Mouse (Mus musculus): ENCODE results near the gene Slc4a4. TPM values are rescaled to one million over a fixed set of nuclear protein-coding genes. Genes with fewer than 3 reads are reported as not detected.

Gene Slc4a4
- total RNA-seq, 2 experiments from 2014 or later, result 100 to 126 TPM

- intact Hi-C loops (cut with DNase I), result no loop called here
- no peak for DNase-seq (ENCODE audit: low spot score in 2 of 2)
Measured at GRCm38 (mm10) chr5:89051577-89051976, 165.0 kb downstream of the Slc4a4 start.

- no peak for DNase-seq (ENCODE audit: low spot score in 2 of 2)
- intact Hi-C loops (cut with DNase I), result no loop called here
Measured at GRCm38 (mm10) chr5:89052230-89052629, 165.6 kb downstream of the Slc4a4 start.

- no peak for DNase-seq (ENCODE audit: low spot score in 2 of 2)
- intact Hi-C loops (cut with DNase I), result loop anchor here (5.0 kb wide), 2 partner anchors 43 to 87 kb away; no protein-coding TSS in a partner anchor
Measured at GRCm38 (mm10) chr5:89055656-89056055, 169.0 kb downstream of the Slc4a4 start.

GRCm38 (mm10) chr5:89056370-89056769 is 169.8 kb downstream of the Slc4a4 start:
- DNase-seq (ENCODE audit: low spot score in 2 of 2), result peak; percentile 31 to 57
- intact Hi-C loops (cut with DNase I), result loop anchor here (5.0 kb wide), 2 partner anchors 44 to 86 kb away; no protein-coding TSS in a partner anchor

GRCm38 (mm10) chr5:89061097-89061496 is 174.5 kb downstream of the Slc4a4 start:
- no peak for DNase-seq (ENCODE audit: low spot score in 2 of 2)
- intact Hi-C loops (cut with DNase I), result no loop called here

- no peak for DNase-seq (ENCODE audit: low spot score in 2 of 2)
- intact Hi-C loops (cut with DNase I), result no loop called here
Measured at GRCm38 (mm10) chr5:89062286-89062685, 175.7 kb downstream of the Slc4a4 start.

- intact Hi-C loops (cut with DNase I), result no loop called here
- no peak for DNase-seq (ENCODE audit: low spot score in 2 of 2)
Measured at GRCm38 (mm10) chr5:89067111-89067510, 180.5 kb downstream of the Slc4a4 start.

GRCm38 (mm10) chr5:89068072-89068471 is 181.5 kb downstream of the Slc4a4 start:
- no peak for DNase-seq (ENCODE audit: low spot score in 2 of 2)
- intact Hi-C loops (cut with DNase I), result no loop called here

- no peak for DNase-seq (ENCODE audit: low spot score in 2 of 2)
- intact Hi-C loops (cut with DNase I), result no loop called here
Measured at GRCm38 (mm10) chr5:89070051-89070450, 183.4 kb downstream of the Slc4a4 start.

GRCm38 (mm10) chr5:89071957-89072356 is 185.3 kb downstream of the Slc4a4 start:
- no peak for DNase-seq (ENCODE audit: low spot score in 2 of 2)
- intact Hi-C loops (cut with DNase I), result no loop called here

GRCm38 (mm10) chr5:89077711-89078110 is 191.1 kb downstream of the Slc4a4 start:
- intact Hi-C loops (cut with DNase I), result no loop called here
- no peak for DNase-seq (ENCODE audit: low spot score in 2 of 2)

GRCm38 (mm10) chr5:89083476-89083875 is 196.9 kb downstream of the Slc4a4 start:
- no peak for DNase-seq (ENCODE audit: low spot score in 2 of 2)
- intact Hi-C loops (cut with DNase I), result no loop called here

- intact Hi-C loops (cut with DNase I), result no loop called here
- DNase-seq (ENCODE audit: low spot score in 2 of 2), result peak; percentile 11 to 19
Measured at GRCm38 (mm10) chr5:89087916-89088315, 201.3 kb downstream of the Slc4a4 start.

- DNase-seq (ENCODE audit: low spot score in 2 of 2), result peak; percentile 16 to 35
- intact Hi-C loops (cut with DNase I), result no loop called here
Measured at GRCm38 (mm10) chr5:89088462-89088861, 201.8 kb downstream of the Slc4a4 start.

- intact Hi-C loops (cut with DNase I), result no loop called here
- DNase-seq (ENCODE audit: low spot score in 2 of 2), result no peak
Measured at GRCm38 (mm10) chr5:89090131-89090530, 203.5 kb downstream of the Slc4a4 start.

- DNase-seq (ENCODE audit: low spot score in 2 of 2), result no peak
- intact Hi-C loops (cut with DNase I), result no loop called here
Measured at GRCm38 (mm10) chr5:89096371-89096770, 209.8 kb downstream of the Slc4a4 start.

GRCm38 (mm10) chr5:89097291-89097690 is 210.7 kb downstream of the Slc4a4 start:
- DNase-seq (ENCODE audit: low spot score in 2 of 2), result no peak
- intact Hi-C loops (cut with DNase I), result no loop called here

- no peak for DNase-seq (ENCODE audit: low spot score in 2 of 2)
- intact Hi-C loops (cut with DNase I), result no loop called here
Measured at GRCm38 (mm10) chr5:89098121-89098520, 211.5 kb downstream of the Slc4a4 start.

GRCm38 (mm10) chr5:89099886-89100285 is 213.3 kb downstream of the Slc4a4 start:
- DNase-seq (ENCODE audit: low spot score in 2 of 2), result no peak
- intact Hi-C loops (cut with DNase I), result no loop called here

GRCm38 (mm10) chr5:89102560-89102959 is 215.9 kb downstream of the Slc4a4 start:
- DNase-seq (ENCODE audit: low spot score in 2 of 2), result no peak
- intact Hi-C loops (cut with DNase I), result no loop called here

GRCm38 (mm10) chr5:89105346-89105745 is 218.7 kb downstream of the Slc4a4 start:
- intact Hi-C loops (cut with DNase I), result no loop called here
- DNase-seq (ENCODE audit: low spot score in 2 of 2), result no peak

- intact Hi-C loops (cut with DNase I), result no loop called here
- no peak for DNase-seq (ENCODE audit: low spot score in 2 of 2)
Measured at GRCm38 (mm10) chr5:89106217-89106616, 219.6 kb downstream of the Slc4a4 start.
